Mouse (Mus musculus): ENCODE measurements around the gene S100a3.

- TF ChIP-seq CTCF (conservative IDR thresholded peaks at IDR 0.05; ENCODE audit: low read length) (no peak), NANOG (IDR thresholded peaks at IDR 0.05; ENCODE audit: borderline replicate concordance, low read length) (no peak)
Observed at GRCm38 (mm10) chr3:90513796-90514590, 46.4 kb upstream of the S100a3 start, which contains the start of the genes S100a1 and S100a13.
